Mouse (Mus musculus) lung, postnatal 0 days (tissue): ENCODE measurements at regions not wholly inside any gene's neighbourhood (a gene's known extent, or its start where the extent isn't known, plus 50 kb on each side); places are given as distances from the start of the nearest gene placed in this dataset.

Experiments used
- ATAC-seq: fragments of 200-750 bp; cut with Nextera tagmentation; 2 replicates; pipeline ENCODE4 v1.8.0; 2017; ENCODE audit warnings: moderate library complexity
- DNase-seq: peaks from one replicate; pipeline ENCODE4 v3.0.0-alpha.2; 2016; ENCODE audit warnings: low spot score
- H3K27ac ChIP-seq: fragments of 300-500 bp; sonication (generic); 2 replicates; pipeline ENCODE4 v1.5.1; 2014; ENCODE audit warnings: antibody characterized with exemption, mild to moderate bottlenecking, low read length, mixed read lengths
- H3K27me3 ChIP-seq: fragments of 300-500 bp; sonication (generic); replicated peaks from 2 replicates; pipeline ENCODE4 v1.6.1; 2014; ENCODE audit warnings: low read length, mixed read lengths; ENCODE audit not compliant: insufficient read depth
- H3K36me3 ChIP-seq: fragments of 300-500 bp; sonication (generic); 2 replicates; pipeline ENCODE4 v1.6.1; 2014; ENCODE audit warnings: low read length, mixed read lengths; ENCODE audit not compliant: insufficient read depth
- H3K4me1 ChIP-seq: fragments of 300-500 bp; sonication (generic); 2 replicates; pipeline ENCODE4 v1.6.1; 2014; ENCODE audit warnings: antibody characterized with exemption, low read depth, low read length, mixed read lengths; ENCODE audit not compliant: insufficient read depth
- H3K4me2 ChIP-seq: fragments of 300-500 bp; sonication (generic); replicated peaks from 2 replicates; pipeline ENCODE4 v1.6.1; 2014; ENCODE audit warnings: low read depth, mild to moderate bottlenecking, low read length, moderate library complexity, mixed read lengths
- H3K4me3 ChIP-seq: fragments of 300-500 bp; sonication (generic); 2 replicates; pipeline ENCODE4 v1.5.1; 2014; ENCODE audit warnings: low read depth, low read length
- H3K9ac ChIP-seq: fragments of 300-500 bp; sonication (generic); replicated peaks from 2 replicates; pipeline ENCODE4 v1.6.1; 2014; ENCODE audit warnings: low read depth, mild to moderate bottlenecking
- H3K9me3 ChIP-seq: fragments of 300-500 bp; sonication (generic); 2 replicates; pipeline ENCODE4 v1.6.1; 2016; ENCODE audit warnings: low read length, mixed read lengths
- CTCF ChIP-seq: IDR thresholded peaks from 2 replicates; pipeline ENCODE4 v1.5.1; 2016; ENCODE audit warnings: antibody characterized with exemption, mild to moderate bottlenecking
- EP300 ChIP-seq: IDR thresholded peaks from 2 replicates; pipeline ENCODE4 v1.6.1; 2016; ENCODE audit warnings: antibody characterized with exemption, mild to moderate bottlenecking, control low read depth
- WGBS: fragments of 180-500 bp; shearing (Covaris S2); extraction: QIAGEN DNeasy Blood & Tissue Kit; methylation state at CpG from one replicate; pipeline ENCODE4 v1.1.7; 2014; 5-methylcytosine and 5-hydroxymethylcytosine counted together

- ATAC-seq (no peak), DNase-seq (no peak)
- no peaks in the 10 kb centered on the region for H3K27me3 ChIP-seq
- H3K4me1 ChIP-seq: no peaks in the 10 kb centered on the region
- H3K9me3 ChIP-seq: no peaks in the 10 kb centered on the region
- no peak overlapping the region for H3K27ac ChIP-seq
- no peak overlapping the region for H3K4me3 ChIP-seq
- TF ChIP-seq EP300: no peak
- TF ChIP-seq CTCF: no peak
- no peak overlapping the region for H3K4me2 ChIP-seq
- WGBS: 69% methylated on average over 4 of the region's 4 CpGs
- H3K36me3 ChIP-seq: no peaks in the 10 kb centered on the region
- H3K9ac ChIP-seq: no peak overlapping the region
Measured at GRCm38 (mm10) chr2:84537957-84538356, 61.4 kb upstream of the Tfpi start.

- Histone ChIP-seq H3K4me1 (peaks cover 4% of the 10 kb centered on the region; the same call in 1 of the 2 replicates), H3K27ac (no peak overlapping the region), H3K4me2 (no peak overlapping the region), H3K9ac (no peak overlapping the region), H3K27me3 (no peaks in the 10 kb centered on the region), H3K36me3 (no peaks in the 10 kb centered on the region), H3K9me3 (no peaks in the 10 kb centered on the region), H3K4me3 (no peak overlapping the region)
- ATAC-seq (no peak), DNase-seq (no peak)
- TF ChIP-seq CTCF (no peak), EP300 (no peak)
- WGBS: 85% methylated on average over 3 of the region's 3 CpGs
Measured at GRCm38 (mm10) chr2:84531215-84531614, 54.6 kb upstream of the Tfpi start.

- peak; percentile 80 for TF ChIP-seq EP300
- TF ChIP-seq CTCF: no peak
- Histone ChIP-seq H3K4me3 (no peak overlapping the region), H3K36me3 (no peaks in the 10 kb centered on the region), H3K27me3 (no peaks in the 10 kb centered on the region), H3K4me2 (no peak overlapping the region), H3K9me3 (no peaks in the 10 kb centered on the region), H3K27ac (0 out of 2 replicates have a peak overlapping the region, but pooled peaks have one; percentile 11), H3K4me1 (peaks cover 4% of the 10 kb centered on the region; the same call in 1 of the 2 replicates), H3K9ac (no peak overlapping the region)
- ATAC-seq (peak; percentile 76), DNase-seq (peak; percentile 59)
- WGBS: 39% methylated on average over 6 of the region's 6 CpGs
Measured at GRCm38 (mm10) chr2:84528847-84529775, 52.5 kb upstream of the Tfpi start.
